Mouse (Mus musculus): ENCODE measurements around the gene Pdzk1ip1. TPM values are rescaled to one million over a fixed set of nuclear protein-coding genes. Genes with fewer than 3 reads are reported as not detected.
A peak's percentile ranks its signal among the peaks of the same experiment; 100 is the strongest.

Pdzk1ip1 gene
- polyA plus RNA-seq, 1 experiment from 2014 or later: 12.5 TPM

DNA sequence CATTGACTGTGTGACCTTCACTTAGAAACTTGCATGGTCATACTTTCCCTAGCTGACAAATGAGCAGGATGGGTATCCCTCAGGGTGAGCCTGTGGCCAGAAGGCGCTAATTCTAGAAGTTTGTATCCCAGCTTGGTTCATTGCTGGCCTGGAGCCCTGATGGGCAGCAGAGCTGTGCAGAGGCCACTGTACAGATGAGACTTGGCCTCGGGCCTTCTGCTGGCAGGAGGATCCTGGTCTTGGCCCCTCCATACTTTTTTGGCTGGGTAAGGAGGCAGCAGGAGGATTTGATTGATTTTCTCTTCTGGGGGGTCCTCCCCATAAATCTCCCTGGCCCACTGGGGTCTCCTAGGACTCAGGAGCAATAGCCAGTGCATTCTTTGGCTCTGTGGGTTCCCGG, 5.5 kb upstream of the Pdzk1ip1 start:
- Histone ChIP-seq H3K4me1 (replicated peaks) (peaks cover 21% of the 10 kb centered on the region), H3K27ac (no peak overlapping the region), H3K9me3 (no peaks in the 10 kb centered on the region), H3K27me3 (ENCODE audit: insufficient read depth, poor library complexity, severe bottlenecking) (peaks cover 68% of the 10 kb centered on the region), H3K36me3 (no peaks in the 10 kb centered on the region), H3K4me3 (no peak overlapping the region)
- DNase-seq (ENCODE audit: low spot score): no peak
- WGBS: 87% methylated on average over 3 of the region's 3 CpGs

DNA sequence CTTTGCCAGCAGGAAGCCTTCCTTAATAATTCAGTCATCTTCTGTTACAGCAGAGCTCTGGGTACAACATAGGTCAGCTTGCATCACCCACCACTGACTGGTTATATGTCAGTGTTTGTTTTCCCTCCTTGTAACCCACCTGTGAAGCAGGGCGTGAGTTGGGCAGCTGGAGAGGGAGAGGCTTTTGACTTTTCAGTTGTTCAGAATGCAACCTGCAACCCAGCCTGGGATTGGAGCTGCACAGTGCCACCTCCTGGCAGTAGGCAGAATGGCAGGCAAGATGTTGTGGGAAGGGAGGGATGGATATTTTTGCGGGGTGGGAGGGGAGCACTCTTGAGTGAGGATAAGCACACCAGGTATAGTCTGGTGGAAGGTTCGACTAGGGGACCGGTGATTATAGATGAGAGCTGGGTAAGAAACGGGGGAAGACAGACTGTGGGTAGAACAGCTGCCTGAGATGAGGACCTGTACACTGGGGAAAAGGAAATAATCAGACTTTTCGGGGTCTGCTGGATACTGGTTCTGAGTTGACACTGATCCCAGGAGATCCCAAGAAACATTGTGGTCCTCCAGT, 2.9 kb upstream of the Pdzk1ip1 start:
- DNase-seq (ENCODE audit: low spot score): peak; percentile 73
- H3K4me1 ChIP-seq (replicated peaks): peaks cover 2% of the 10 kb centered on the region; the same call in 1 of the 2 replicates
- H3K4me3 ChIP-seq: no peak overlapping the region
- H3K36me3 ChIP-seq: no peaks in the 10 kb centered on the region
- peaks cover 71% of the 10 kb centered on the region for H3K27me3 ChIP-seq (ENCODE audit: insufficient read depth, poor library complexity, severe bottlenecking)
- WGBS: 26% methylated on average over 6 of the region's 6 CpGs
- no peaks in the 10 kb centered on the region for H3K9me3 ChIP-seq
- H3K27ac ChIP-seq: no peak overlapping the region

DNA sequence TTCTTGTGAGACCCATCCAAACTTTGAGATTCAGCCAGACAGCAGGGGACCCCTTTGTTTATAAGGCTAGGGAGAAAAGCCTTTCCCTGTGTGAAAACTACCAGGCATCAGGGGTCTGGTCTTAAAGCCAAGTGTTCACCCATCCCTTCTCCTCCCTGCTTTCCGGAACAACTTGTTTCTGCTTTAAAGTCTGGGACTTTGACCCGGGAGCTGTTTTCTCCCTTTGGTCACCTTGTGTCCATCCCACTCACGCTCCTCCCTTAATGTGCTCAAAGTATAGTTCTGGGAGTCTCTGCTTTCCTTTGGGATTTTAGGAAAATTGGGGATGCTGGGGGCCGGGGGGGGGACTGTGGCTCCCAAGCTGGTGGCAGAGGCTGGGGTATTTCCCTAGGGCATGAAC, 2.3 kb upstream of the Pdzk1ip1 start:
- H3K9me3 ChIP-seq: no peaks in the 10 kb centered on the region
- no peak overlapping the region for H3K4me3 ChIP-seq
- H3K27ac ChIP-seq: no peak overlapping the region
- no peaks in the 10 kb centered on the region for H3K36me3 ChIP-seq
- H3K27me3 ChIP-seq (ENCODE audit: insufficient read depth, poor library complexity, severe bottlenecking): peaks cover 68% of the 10 kb centered on the region
- DNase-seq (ENCODE audit: low spot score): no peak
- WGBS: 74% methylated on average over 4 of the region's 4 CpGs
- peaks cover 4% of the 10 kb centered on the region; the same call in 1 of the 2 replicates for H3K4me1 ChIP-seq (replicated peaks)

- DNase-seq (ENCODE audit: low spot score): no peak
- peaks cover 64% of the 10 kb centered on the region for H3K27me3 ChIP-seq (ENCODE audit: insufficient read depth, poor library complexity, severe bottlenecking)
- no peaks in the 10 kb centered on the region for H3K9me3 ChIP-seq
- 67% methylated on average over 3 of the region's 3 CpGs for WGBS
- no peak overlapping the region for H3K4me3 ChIP-seq
- H3K27ac ChIP-seq: no peak overlapping the region
- no peaks in the 10 kb centered on the region for H3K36me3 ChIP-seq
- peaks cover 4% of the 10 kb centered on the region; the same call in 1 of the 2 replicates for H3K4me1 ChIP-seq (replicated peaks)
Observed at GRCm38 (mm10) chr4:115086763-115087415, 1.6 kb upstream of the Pdzk1ip1 start.

DNA sequence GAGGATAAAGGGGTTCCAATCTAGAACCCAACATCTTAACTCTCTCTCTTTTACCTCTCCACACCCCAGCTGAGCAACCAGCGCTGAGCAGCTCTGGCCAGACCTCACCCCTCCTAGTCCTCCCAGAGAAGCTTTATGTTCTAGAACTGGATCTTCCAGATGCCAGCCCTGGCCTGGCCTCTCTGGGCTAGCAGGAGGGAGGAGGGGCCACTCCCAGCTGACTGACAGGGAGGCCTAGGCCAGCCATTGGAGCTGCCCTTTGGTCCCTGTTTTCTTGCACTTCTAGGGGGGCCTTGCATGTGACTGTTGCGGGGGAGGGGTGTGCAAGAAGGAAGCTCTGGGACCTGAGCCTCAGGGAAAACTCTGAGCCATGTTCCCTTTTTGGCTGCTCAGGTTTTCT, 2.1 kb downstream of the Pdzk1ip1 start:
- Histone ChIP-seq H3K4me3 (no peak overlapping the region), H3K27ac (no peak overlapping the region), H3K36me3 (no peaks in the 10 kb centered on the region), H3K9me3 (no peaks in the 10 kb centered on the region), H3K27me3 (ENCODE audit: insufficient read depth, poor library complexity, severe bottlenecking) (peaks cover 71% of the 10 kb centered on the region), H3K4me1 (replicated peaks) (peaks cover 6% of the 10 kb centered on the region)
- 67% methylated on average over 2 of the region's 2 CpGs for WGBS
- DNase-seq (ENCODE audit: low spot score): no peak

DNA sequence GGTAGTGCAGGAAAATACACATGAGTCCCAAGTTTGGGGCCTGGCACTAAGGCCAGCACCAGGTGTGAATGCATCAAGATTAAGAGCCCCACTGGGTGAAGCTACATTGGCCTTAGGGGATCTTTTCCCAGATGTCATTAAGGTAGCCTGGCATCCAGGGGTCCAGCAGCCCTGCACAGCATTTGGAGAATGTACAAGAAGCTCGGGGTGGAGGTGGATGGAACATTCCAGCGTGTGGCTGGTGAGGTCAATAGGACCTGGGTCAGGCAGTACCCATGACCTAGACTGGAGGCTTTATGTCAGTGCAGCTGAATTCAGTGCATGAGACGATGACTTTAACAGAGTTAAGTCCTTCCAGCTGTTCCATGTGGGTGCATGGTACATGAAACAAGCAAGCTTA, 3.3 kb downstream of the Pdzk1ip1 start:
- DNase-seq (ENCODE audit: low spot score): no peak
- Histone ChIP-seq H3K4me3 (no peak overlapping the region), H3K9me3 (no peaks in the 10 kb centered on the region), H3K27me3 (ENCODE audit: insufficient read depth, poor library complexity, severe bottlenecking) (peaks cover 76% of the 10 kb centered on the region), H3K4me1 (replicated peaks) (peaks cover 18% of the 10 kb centered on the region), H3K36me3 (no peaks in the 10 kb centered on the region), H3K27ac (no peak overlapping the region)
- WGBS: 80% methylated on average over 3 of the region's 3 CpGs

DNA sequence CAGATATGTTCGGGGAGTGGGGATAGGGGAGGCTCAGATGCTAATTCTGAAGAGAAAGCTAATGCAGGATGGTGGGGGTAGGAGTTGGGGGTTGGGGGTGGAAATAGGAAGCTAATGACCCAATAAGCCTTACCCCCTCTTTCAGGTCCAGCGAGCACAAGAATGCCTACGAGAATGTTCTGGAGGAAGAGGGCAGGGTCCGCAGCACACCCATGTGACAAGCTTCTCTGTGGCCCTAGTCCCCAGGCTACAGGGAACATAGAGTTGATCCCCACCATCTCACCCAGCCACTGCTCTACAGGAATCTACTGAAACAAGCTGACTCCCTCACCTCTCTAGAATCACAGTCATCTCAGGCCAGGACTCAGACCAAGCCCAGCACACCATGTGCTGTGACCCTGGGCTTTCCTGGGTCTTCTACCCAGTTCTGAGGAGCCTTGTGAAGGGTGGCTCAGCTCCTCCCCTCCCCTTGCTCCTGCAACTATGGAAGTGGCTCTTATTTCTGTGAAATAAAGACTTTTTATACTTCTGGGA, 4.9 kb downstream of the Pdzk1ip1 start:
- 77% methylated on average over 4 of the region's 4 CpGs for WGBS
- H3K27ac ChIP-seq: no peak overlapping the region
- peaks cover 22% of the 10 kb centered on the region for H3K4me1 ChIP-seq (replicated peaks)
- peaks cover 72% of the 10 kb centered on the region for H3K27me3 ChIP-seq (ENCODE audit: insufficient read depth, poor library complexity, severe bottlenecking)
- no peak for DNase-seq (ENCODE audit: low spot score)
- H3K4me3 ChIP-seq: no peak overlapping the region
- H3K36me3 ChIP-seq: no peaks in the 10 kb centered on the region
- H3K9me3 ChIP-seq: no peaks in the 10 kb centered on the region

DNA sequence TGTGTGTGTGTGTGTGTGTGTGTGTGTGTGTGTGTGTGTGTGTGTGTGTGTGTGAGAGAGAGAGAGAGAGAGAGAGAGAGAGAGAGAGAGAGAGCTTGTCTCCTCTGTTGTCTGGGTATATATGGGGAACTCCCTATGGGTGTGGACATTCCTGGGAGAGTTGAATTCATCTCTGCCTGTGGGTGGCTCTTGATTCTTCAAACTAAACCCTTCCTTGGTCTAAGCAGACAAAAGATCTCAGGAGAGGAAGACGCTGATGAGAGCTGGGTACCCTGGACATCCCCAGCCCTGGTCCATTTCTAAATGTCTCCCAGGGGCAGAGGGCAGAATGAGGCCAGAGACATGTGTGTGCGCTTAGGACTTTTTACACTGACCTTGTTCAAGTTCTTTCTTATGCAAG, 5.5 kb downstream of the Pdzk1ip1 start:
- no peaks in the 10 kb centered on the region for H3K9me3 ChIP-seq
- no peak overlapping the region for H3K27ac ChIP-seq
- H3K4me3 ChIP-seq: no peak overlapping the region
- H3K36me3 ChIP-seq: no peaks in the 10 kb centered on the region
- 78% methylated on average over 2 of the region's 2 CpGs for WGBS
- H3K27me3 ChIP-seq (ENCODE audit: insufficient read depth, poor library complexity, severe bottlenecking): peaks cover 66% of the 10 kb centered on the region
- DNase-seq (ENCODE audit: low spot score): no peak
- H3K4me1 ChIP-seq (replicated peaks): peaks cover 22% of the 10 kb centered on the region

GRCm38 (mm10) chr4:115095671-115096434, 7.3 kb downstream of the Pdzk1ip1 start:
- H3K4me3 ChIP-seq: peak overlapping the region; percentile 60
- WGBS: under 1% methylated on average over 31 of the region's 31 CpGs
- DNase-seq (ENCODE audit: low spot score): peak; percentile 44
- H3K27me3 ChIP-seq (ENCODE audit: insufficient read depth, poor library complexity, severe bottlenecking): peaks cover 62% of the 10 kb centered on the region
- no peaks in the 10 kb centered on the region for H3K36me3 ChIP-seq
- peak overlapping the region; percentile 74 for H3K27ac ChIP-seq
- peaks cover 18% of the 10 kb centered on the region for H3K4me1 ChIP-seq (replicated peaks)
- H3K9me3 ChIP-seq: no peaks in the 10 kb centered on the region

DNA sequence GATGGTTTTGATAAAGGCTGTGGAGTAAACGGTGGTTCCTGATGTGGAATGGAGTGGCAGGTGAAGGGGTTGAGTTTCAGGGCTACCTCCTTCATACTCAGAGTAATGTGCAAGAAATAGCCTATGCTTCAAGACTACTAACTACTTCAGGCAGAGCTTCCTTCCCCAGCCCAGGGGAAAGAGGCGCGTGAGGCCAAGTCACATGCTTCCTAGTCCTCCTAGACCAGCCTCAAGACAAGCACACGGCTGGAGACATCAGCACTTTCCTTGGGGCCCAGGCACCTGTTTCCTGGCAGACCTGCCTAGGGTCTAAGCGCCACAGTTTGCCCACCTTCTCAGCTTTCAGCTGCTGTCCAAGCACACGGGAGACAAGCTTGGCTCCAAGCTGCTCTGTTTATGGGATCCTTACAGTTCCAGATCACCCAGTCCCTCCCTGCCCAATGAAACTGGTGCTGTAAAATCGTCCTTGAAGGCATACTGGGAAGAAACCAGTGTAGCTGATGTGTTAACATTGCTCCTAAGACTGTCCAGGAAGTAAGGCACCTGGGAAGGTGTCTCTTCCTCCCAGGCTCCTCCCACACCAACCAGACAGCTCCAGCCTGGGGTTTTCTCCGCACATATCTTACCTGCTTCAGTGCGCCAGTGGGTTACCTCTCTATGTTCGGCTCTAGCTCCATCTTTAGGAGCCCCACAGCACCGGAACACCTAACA, 8.1 kb downstream of the Pdzk1ip1 start:
- DNase-seq (ENCODE audit: low spot score): no peak
- no peaks in the 10 kb centered on the region for H3K36me3 ChIP-seq
- peak overlapping the region; percentile 60 for H3K4me3 ChIP-seq
- peak overlapping the region; percentile 74 for H3K27ac ChIP-seq
- H3K4me1 ChIP-seq (replicated peaks): peaks cover 18% of the 10 kb centered on the region
- no peaks in the 10 kb centered on the region for H3K9me3 ChIP-seq
- H3K27me3 ChIP-seq (ENCODE audit: insufficient read depth, poor library complexity, severe bottlenecking): peaks cover 62% of the 10 kb centered on the region
- 15% methylated on average over 11 of the region's 11 CpGs for WGBS

GRCm38 (mm10) chr4:115097146-115097496, 8.6 kb downstream of the Pdzk1ip1 start:
- Histone ChIP-seq H3K4me1 (replicated peaks) (peaks cover 18% of the 10 kb centered on the region), H3K9me3 (no peaks in the 10 kb centered on the region), H3K4me3 (peak overlapping the region; percentile 29; the same call in 1 of the 2 replicates), H3K36me3 (no peaks in the 10 kb centered on the region), H3K27ac (peak overlapping the region; percentile 74), H3K27me3 (ENCODE audit: insufficient read depth, poor library complexity, severe bottlenecking) (peaks cover 56% of the 10 kb centered on the region)
- 1% methylated on average over 6 of the region's 6 CpGs for WGBS
- peak; percentile 56 for DNase-seq (ENCODE audit: low spot score)

GRCm38 (mm10) chr4:115101682-115102081, 13.2 kb downstream of the Pdzk1ip1 start:
- Histone ChIP-seq H3K27ac (no peak overlapping the region), H3K36me3 (no peaks in the 10 kb centered on the region), H3K4me3 (no peak overlapping the region), H3K9me3 (no peaks in the 10 kb centered on the region), H3K27me3 (ENCODE audit: insufficient read depth, poor library complexity, severe bottlenecking) (peaks cover 13% of the 10 kb centered on the region), H3K4me1 (replicated peaks) (peaks cover 5% of the 10 kb centered on the region)
- peak; percentile 68 for DNase-seq (ENCODE audit: low spot score)
- WGBS: 44% methylated on average over 6 of the region's 6 CpGs
